Mouse (Mus musculus) neural tube, embryonic 13.5 days (tissue): Measurements from ENCODE around the gene Nbeal1. TPM values are rescaled to one million over a fixed set of nuclear protein-coding genes. Genes with fewer than 3 reads are reported as not detected.

Experiments used
- ATAC-seq: fragments of 200-750 bp; cut with Nextera tagmentation; 2 replicates; pipeline ENCODE4 v1.8.0; 2017; ENCODE audit warnings: low read depth, mild to moderate bottlenecking, moderate TSS enrichment, moderate library complexity
- H3K27ac ChIP-seq: fragments of 300-500 bp; sonication (generic); replicated peaks from 2 replicates; pipeline ENCODE4 v1.5.1; 2015; ENCODE audit warnings: moderate library complexity, mild to moderate bottlenecking, inconsistent platforms
- H3K27me3 ChIP-seq: fragments of 300-500 bp; sonication (generic); 2 replicates; pipeline ENCODE4 v1.6.1; 2015; ENCODE audit warnings: mild to moderate bottlenecking, inconsistent platforms
- H3K36me3 ChIP-seq: fragments of 300-500 bp; sonication (generic); 2 replicates; pipeline ENCODE4 v1.6.1; 2015; ENCODE audit warnings: mild to moderate bottlenecking, inconsistent platforms
- H3K4me1 ChIP-seq: fragments of 300-500 bp; sonication (generic); replicated peaks from 2 replicates; pipeline ENCODE4 v1.6.1; 2015; ENCODE audit warnings: inconsistent platforms
- H3K4me2 ChIP-seq: fragments of 300-500 bp; sonication (generic); 2 replicates; pipeline ENCODE4 v1.6.1; 2015; ENCODE audit warnings: inconsistent platforms, mild to moderate bottlenecking, moderate library complexity
- H3K4me3 ChIP-seq: fragments of 300-500 bp; sonication (generic); 2 replicates; pipeline ENCODE4 v1.5.1; 2015; ENCODE audit warnings: mild to moderate bottlenecking, inconsistent platforms
- H3K9ac ChIP-seq: fragments of 300-500 bp; sonication (generic); 2 replicates; pipeline ENCODE4 v1.6.1; 2015; ENCODE audit warnings: moderate library complexity, mild to moderate bottlenecking, inconsistent platforms
- H3K9me3 ChIP-seq: fragments of 300-500 bp; sonication (generic); 2 replicates; pipeline ENCODE4 v1.6.1; 2016; ENCODE audit warnings: inconsistent platforms
- WGBS: fragments of 180-500 bp; shearing (Covaris S2); methylation state at CpG from one replicate; pipeline ENCODE4 v1.1.7; 2015; 5-methylcytosine and 5-hydroxymethylcytosine counted together
- polyA plus RNA-seq: library from polyadenylated mRNA; unstranded; fragments of >200 nt; fragmentation: Nextera tagmentation; extraction: Ambion mirVana; gene quantifications from 2 replicates; pipeline ENCODE4 v1.2.1, GENCODE M21; 2015

Nbeal1 gene
- polyA plus RNA-seq, 1 experiment from 2014 or later, result 7.8 TPM

GRCm38 (mm10) chr1:60352786-60353185, 172.4 kb downstream of the Nbeal1 start:
- no peak overlapping the region for H3K4me3 ChIP-seq
- peaks cover 16% of the 10 kb centered on the region for H3K36me3 ChIP-seq
- H3K4me1 ChIP-seq, result no peaks in the 10 kb centered on the region
- H3K4me2 ChIP-seq, result no peak overlapping the region
- 92% methylated on average over 5 of the region's 5 CpGs for WGBS
- no peak for ATAC-seq
- no peak overlapping the region for H3K27ac ChIP-seq
- H3K9ac ChIP-seq, result no peak overlapping the region
- H3K27me3 ChIP-seq, result no peaks in the 10 kb centered on the region
- H3K9me3 ChIP-seq, result peaks cover 14% of the 10 kb centered on the region

GRCm38 (mm10) chr1:60361626-60362025, 181.2 kb downstream of the Nbeal1 start:
- Histone ChIP-seq H3K27ac (no peak overlapping the region), H3K36me3 (peaks cover 9% of the 10 kb centered on the region), H3K4me2 (no peak overlapping the region), H3K9me3 (no peaks in the 10 kb centered on the region), H3K27me3 (no peaks in the 10 kb centered on the region), H3K9ac (no peak overlapping the region), H3K4me3 (no peak overlapping the region), H3K4me1 (no peaks in the 10 kb centered on the region)
- WGBS, result 96% methylated on average over 1 of the region's 1 CpGs
- ATAC-seq, result no peak

- Histone ChIP-seq H3K27me3 (no peaks in the 10 kb centered on the region), H3K36me3 (peaks cover 29% of the 10 kb centered on the region), H3K27ac (no peak overlapping the region), H3K4me2 (no peak overlapping the region), H3K4me3 (no peak overlapping the region), H3K9me3 (no peaks in the 10 kb centered on the region), H3K9ac (no peak overlapping the region), H3K4me1 (no peaks in the 10 kb centered on the region)
- no peak for ATAC-seq
- WGBS, result 89% methylated on average over 1 of the region's 1 CpGs
These were observed 196.2 kb downstream of the Nbeal1 start for GRCm38 (mm10) chr1:60376556-60376955.

DNA sequence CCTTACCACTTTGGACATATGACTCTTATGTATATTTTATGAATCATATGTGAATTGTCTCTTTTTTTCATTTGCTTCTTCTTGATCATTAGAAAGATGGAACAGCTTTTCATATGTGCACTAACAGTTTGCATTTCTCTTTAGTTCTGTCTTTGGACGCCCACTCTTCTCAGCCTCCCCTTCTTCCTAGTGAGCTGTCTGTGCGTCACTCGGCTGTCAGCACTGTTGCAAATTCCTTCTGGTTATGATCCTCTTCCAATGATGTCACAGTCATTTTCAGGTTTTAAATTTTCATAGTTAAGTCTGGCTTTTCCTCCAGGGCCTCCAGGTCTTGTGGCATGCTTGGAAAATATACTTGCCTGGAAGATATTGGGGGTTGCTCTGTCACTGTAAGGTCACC, 201.5 kb downstream of the Nbeal1 start:
- H3K4me3 ChIP-seq, result no peak overlapping the region
- H3K4me2 ChIP-seq, result no peak overlapping the region
- WGBS, result 93% methylated on average over 3 of the region's 3 CpGs
- H3K4me1 ChIP-seq, result no peaks in the 10 kb centered on the region
- ATAC-seq, result no peak
- no peak overlapping the region for H3K9ac ChIP-seq
- H3K27me3 ChIP-seq, result no peaks in the 10 kb centered on the region
- H3K27ac ChIP-seq, result no peak overlapping the region
- H3K9me3 ChIP-seq, result no peaks in the 10 kb centered on the region
- peaks cover 16% of the 10 kb centered on the region for H3K36me3 ChIP-seq

Other genes with a start within 250 kb of the Nbeal1 start
- gene Ica1l, start 137.4 kb upstream of the Nbeal1 start, polyA plus RNA-seq, result 33.1 and 33.4 TPM in 2 replicates
- 7.9 and 8.3 TPM in 2 replicates for gene Carf, start 82.4 kb upstream of the Nbeal1 start, polyA plus RNA-seq
- gene Wdr12, start 82.0 kb upstream of the Nbeal1 start, polyA plus RNA-seq, result 43.6 and 44.9 TPM in 2 replicates
- 20.3 and 23.5 TPM in 2 replicates for gene Cyp20a1, start 162.7 kb downstream of the Nbeal1 start, polyA plus RNA-seq
- gene Abi2, start 229.0 kb downstream of the Nbeal1 start, polyA plus RNA-seq, result 73.2 TPM in 2 replicates